Mouse (Mus musculus) liver, postnatal 0 days (tissue): ENCODE data around the gene Tacc2. TPM values are rescaled to one million over a fixed set of nuclear protein-coding genes. Genes with fewer than 3 reads are reported as not detected.
"Not testable (repeated sequence)": the region's sequence is repeated elsewhere in the genome, so short reads cannot be mapped to it uniquely, and the experiment has no call there.

Experiments used
- ATAC-seq: fragments of 200-750 bp; cut with Nextera tagmentation; 2 replicates; pipeline ENCODE4 v1.8.0; 2017; ENCODE audit warnings: mild to moderate bottlenecking, moderate library complexity
- DNase-seq: peaks from one replicate; pipeline ENCODE4 v3.0.0-alpha.2; 2016
- H3K27ac ChIP-seq: fragments of 300-500 bp; sonication (generic); 2 replicates; pipeline ENCODE4 v1.5.1; 2014; ENCODE audit warnings: antibody characterized with exemption, moderate library complexity, mild to moderate bottlenecking, low read depth
- H3K27me3 ChIP-seq: fragments of 300-500 bp; sonication (generic); 2 replicates; pipeline ENCODE4 v1.6.1; 2014; ENCODE audit warnings: low read length, control low read depth, mixed read lengths; ENCODE audit not compliant: insufficient read depth
- H3K36me3 ChIP-seq: fragments of 300-500 bp; sonication (generic); replicated peaks from 2 replicates; pipeline ENCODE4 v1.6.1; 2014; ENCODE audit warnings: mild to moderate bottlenecking, control low read depth, low read length, moderate library complexity, mixed read lengths; ENCODE audit not compliant: insufficient read depth
- H3K4me1 ChIP-seq: fragments of 300-500 bp; sonication (generic); 2 replicates; pipeline ENCODE4 v1.6.1; 2014; ENCODE audit warnings: antibody characterized with exemption, mild to moderate bottlenecking, control low read depth; ENCODE audit not compliant: insufficient read depth
- H3K4me2 ChIP-seq: fragments of 300-500 bp; sonication (generic); 2 replicates; pipeline ENCODE4 v1.6.1; 2014; ENCODE audit warnings: low read depth, mild to moderate bottlenecking, low read length, moderate library complexity, mixed read lengths
- H3K4me3 ChIP-seq: fragments of 300-500 bp; sonication (generic); 2 replicates; pipeline ENCODE4 v1.5.1; 2014; ENCODE audit warnings: low read depth, low read length
- H3K9ac ChIP-seq: fragments of 300-500 bp; sonication (generic); replicated peaks from 2 replicates; pipeline ENCODE4 v1.6.1; 2014; ENCODE audit warnings: mild to moderate bottlenecking, moderate library complexity
- H3K9me3 ChIP-seq: fragments of 300-500 bp; sonication (generic); 2 replicates; pipeline ENCODE4 v1.6.1; 2016; ENCODE audit warnings: mild to moderate bottlenecking, control low read depth, low read length, mixed read lengths
- CTCF ChIP-seq: sonication (generic); IDR thresholded peaks from 2 replicates; pipeline ENCODE4 v1.5.1; 2016; ENCODE audit warnings: antibody characterized with exemption, low read depth
- EP300 ChIP-seq: IDR thresholded peaks from 2 replicates; pipeline ENCODE4 v1.6.1; 2016; ENCODE audit warnings: antibody characterized with exemption, low read depth, mild to moderate bottlenecking
- WGBS: fragments of 180-500 bp; shearing (Covaris S2); extraction: QIAGEN DNeasy Blood & Tissue Kit; methylation state at CpG from one replicate; pipeline ENCODE4 v1.1.7; 2014; ENCODE audit not compliant: insufficient replicate concordance; 5-methylcytosine and 5-hydroxymethylcytosine counted together
- polyA plus RNA-seq: library from polyadenylated mRNA; unstranded; fragments of >200 nt; fragmentation: Nextera tagmentation; extraction: Ambion mirVana; gene quantifications from 2 replicates; pipeline ENCODE4 v1.2.1, GENCODE M21; 2015

The Tacc2 gene
- polyA plus RNA-seq = 3.5 and 3.8 TPM in 2 replicates

DNA sequence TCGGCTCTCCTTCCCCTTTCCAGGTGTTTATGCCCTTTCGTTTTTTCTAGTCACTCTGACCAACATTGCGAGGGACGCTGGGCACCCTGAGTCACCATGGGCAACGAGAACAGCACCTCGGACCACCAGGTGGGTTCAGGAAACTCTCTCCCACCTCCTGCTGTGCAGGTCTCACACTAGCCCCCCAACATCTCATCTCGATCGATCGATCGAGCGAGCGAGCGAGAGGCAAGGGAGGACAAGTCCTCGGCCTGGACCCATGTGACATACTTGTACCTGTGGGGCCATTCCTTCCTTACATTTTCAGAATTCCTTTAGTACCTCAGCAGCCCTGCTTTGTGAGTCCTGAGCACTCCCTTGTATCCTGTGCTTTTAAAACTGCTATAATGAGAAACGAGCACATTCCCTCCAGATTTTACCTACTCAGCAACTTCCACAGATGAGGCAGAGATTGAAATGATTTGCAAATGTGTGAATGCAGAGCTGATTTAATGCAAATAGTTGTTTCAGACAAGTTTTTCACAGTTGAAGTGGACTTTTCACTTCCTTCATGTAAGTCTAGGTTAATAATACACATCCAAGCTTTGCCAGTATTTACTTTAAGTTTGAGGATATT lies at the start of gene Tacc2:
Gene Tacc2, plus strand, starts transcription at position 51 of the 616 bp plus-strand sequence.
- DNase-seq = no peak
- no peaks in the 10 kb centered on the region for H3K9me3 ChIP-seq
- ATAC-seq = no peak
- H3K4me3 ChIP-seq = peak within 1 kb of the TSS; percentile 28
- H3K36me3 ChIP-seq = no peaks in the 10 kb centered on the region
- H3K9ac ChIP-seq = peak within 1 kb of the TSS; percentile 6; the same call in 1 of the 2 replicates
- H3K4me1 ChIP-seq = peaks cover 8% of the 10 kb centered on the region
- TF ChIP-seq CTCF = no peak
- no peak for TF ChIP-seq EP300
- H3K27ac ChIP-seq = no peak within 1 kb of the TSS
- no peaks in the 10 kb centered on the region for H3K27me3 ChIP-seq
- 31% methylated on average over 15 of the region's 15 CpGs for WGBS
- peak within 1 kb of the TSS; percentile 67 for H3K4me2 ChIP-seq

DNA sequence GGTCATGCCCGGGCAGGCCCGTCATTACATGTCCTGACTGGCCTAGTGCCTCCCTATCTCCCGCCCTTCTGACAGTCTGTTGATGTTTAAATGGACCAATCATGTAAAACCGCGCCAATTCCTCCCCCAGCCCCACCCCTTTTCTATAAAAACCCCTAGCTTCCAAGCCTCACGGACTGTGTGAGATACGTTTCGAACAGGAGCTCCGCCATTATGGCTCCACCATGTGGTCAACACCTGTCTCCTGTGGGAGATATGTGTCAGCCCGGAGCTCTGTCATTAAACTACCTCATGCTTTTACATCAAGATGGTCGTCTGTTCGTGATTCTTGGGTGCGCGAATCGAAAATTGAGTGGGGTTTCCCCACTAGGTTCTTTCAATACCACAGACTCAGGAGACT lies 46.1 kb upstream of the Tacc2 start:
- DNase-seq, H3K4me2 ChIP-seq, ATAC-seq, H3K9me3 ChIP-seq, H3K27me3 ChIP-seq, H3K9ac ChIP-seq, H3K4me1 ChIP-seq, H3K4me3 ChIP-seq, H3K27ac ChIP-seq: not testable (repeated sequence)
- peaks cover 25% of the 10 kb centered on the region for H3K36me3 ChIP-seq
- WGBS = 97% methylated on average over 12 of the region's 15 CpGs

DNA sequence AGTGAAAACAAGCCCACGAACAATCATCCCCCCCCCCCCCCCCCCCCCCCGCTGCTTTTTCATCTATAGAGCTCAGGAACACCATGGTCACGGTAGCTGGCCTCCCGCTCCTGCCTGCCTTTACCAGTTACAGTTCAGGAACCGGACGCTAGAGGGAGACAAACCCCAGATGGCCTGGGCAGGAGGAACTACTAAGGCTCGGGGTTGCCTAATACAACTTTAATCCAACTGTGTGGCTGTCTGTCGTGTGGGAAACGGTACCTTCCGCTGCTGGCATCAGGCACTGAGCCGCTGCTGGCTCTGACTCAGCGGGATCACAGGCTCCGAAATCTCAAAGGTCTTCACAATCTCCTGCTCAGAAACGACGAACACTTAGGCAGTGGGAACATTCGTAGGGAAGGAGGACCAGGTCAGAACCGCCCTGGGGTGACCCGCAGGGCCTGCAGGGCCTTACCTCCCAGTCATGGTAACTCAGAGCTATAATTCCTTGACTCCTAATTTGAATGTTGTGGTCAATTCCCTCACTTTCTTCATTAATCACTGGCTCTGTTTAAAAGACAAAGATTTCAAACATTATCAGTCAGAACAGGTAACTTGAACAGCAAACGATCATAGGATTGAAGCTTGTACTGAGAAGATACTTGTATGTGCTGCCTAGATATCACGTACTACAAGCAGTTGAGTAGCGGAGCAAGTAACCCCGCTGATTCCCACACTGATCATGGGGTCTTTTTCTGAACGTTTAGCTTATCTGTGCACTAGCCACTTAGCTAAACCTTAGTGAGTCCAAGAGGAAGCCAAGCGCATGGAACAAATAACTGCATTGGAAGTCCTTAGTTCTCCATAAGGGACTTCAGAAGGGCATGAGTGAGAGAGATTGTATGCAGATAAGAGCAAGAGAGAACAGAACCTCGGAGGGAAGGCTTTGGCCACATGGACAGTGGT lies 43.6 kb upstream of the Tacc2 start:
- no peak overlapping the region for H3K27ac ChIP-seq
- TF ChIP-seq EP300 = no peak
- TF ChIP-seq CTCF = peak; percentile 96
- no peaks in the 10 kb centered on the region for H3K9me3 ChIP-seq
- peak; percentile 90 for ATAC-seq
- H3K4me3 ChIP-seq = no peak overlapping the region
- H3K4me2 ChIP-seq = no peak overlapping the region
- DNase-seq = peak; percentile 92
- WGBS = 35% methylated on average over 24 of the region's 25 CpGs
- peaks cover 48% of the 10 kb centered on the region for H3K36me3 ChIP-seq
- H3K9ac ChIP-seq = no peak overlapping the region
- no peaks in the 10 kb centered on the region for H3K4me1 ChIP-seq
- no peaks in the 10 kb centered on the region for H3K27me3 ChIP-seq

DNA sequence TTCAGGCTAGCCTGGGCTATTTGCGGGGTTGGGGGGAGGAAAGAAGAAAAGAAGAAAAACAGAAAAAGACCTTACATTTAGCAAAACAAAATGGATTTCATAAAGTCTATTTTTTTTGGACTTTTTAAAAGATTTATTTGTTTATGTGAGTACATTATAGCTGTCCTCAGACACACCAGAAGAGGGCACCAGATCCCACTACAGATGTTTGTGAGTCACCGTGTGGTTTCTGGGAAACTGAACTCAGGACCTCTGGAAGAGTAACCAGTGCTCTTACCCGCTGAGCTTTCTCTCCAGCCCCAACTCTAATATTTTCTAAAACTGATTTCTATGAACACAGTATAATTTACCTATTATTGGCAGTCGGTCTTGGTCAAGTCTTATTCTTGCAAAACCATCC lies 42.1 kb upstream of the Tacc2 start:
- no peak for DNase-seq
- no peak for ATAC-seq
- H3K36me3 ChIP-seq = peaks cover 64% of the 10 kb centered on the region

DNA sequence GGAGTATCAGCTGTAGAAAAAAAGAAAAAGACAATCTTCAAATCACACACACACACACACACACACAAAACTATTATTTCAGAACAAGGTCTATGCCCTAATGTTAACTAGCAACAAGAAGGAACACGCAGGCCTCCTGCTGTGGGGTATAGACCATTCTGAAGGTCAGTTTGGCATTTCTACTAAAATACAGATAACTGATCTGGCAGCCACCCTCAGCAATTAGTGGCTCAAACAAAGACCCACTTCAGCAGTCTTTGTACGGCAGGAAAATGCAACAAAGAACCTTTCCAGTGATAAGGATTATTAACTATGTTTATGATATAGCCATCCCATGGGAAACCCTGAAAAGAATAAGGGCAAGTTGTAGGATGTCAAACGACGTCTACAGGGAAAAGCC lies 40.2 kb upstream of the Tacc2 start:
- Histone ChIP-seq H3K27me3 (no peaks in the 10 kb centered on the region), H3K27ac (no peak overlapping the region), H3K9ac (no peak overlapping the region), H3K4me1 (no peaks in the 10 kb centered on the region), H3K4me3 (no peak overlapping the region), H3K36me3 (peaks cover 68% of the 10 kb centered on the region), H3K9me3 (no peaks in the 10 kb centered on the region), H3K4me2 (no peak overlapping the region)
- DNase-seq (no peak), ATAC-seq (no peak)
- WGBS = 88% methylated on average over 4 of the region's 4 CpGs
- TF ChIP-seq CTCF = no peak
- TF ChIP-seq EP300 = no peak

More for the DNA sequence above, 42.1 kb upstream of the Tacc2 start:
- Histone ChIP-seq H3K27ac (no peak overlapping the region), H3K4me3 (no peak overlapping the region), H3K27me3 (no peaks in the 10 kb centered on the region), H3K9me3 (no peaks in the 10 kb centered on the region), H3K9ac (no peak overlapping the region), H3K4me2 (no peak overlapping the region), H3K4me1 (no peaks in the 10 kb centered on the region)
- 80% methylated on average over 4 of the region's 4 CpGs for WGBS
- TF ChIP-seq CTCF (peak; percentile 15; the same call in 1 of the 2 replicates), EP300 (no peak)

DNA sequence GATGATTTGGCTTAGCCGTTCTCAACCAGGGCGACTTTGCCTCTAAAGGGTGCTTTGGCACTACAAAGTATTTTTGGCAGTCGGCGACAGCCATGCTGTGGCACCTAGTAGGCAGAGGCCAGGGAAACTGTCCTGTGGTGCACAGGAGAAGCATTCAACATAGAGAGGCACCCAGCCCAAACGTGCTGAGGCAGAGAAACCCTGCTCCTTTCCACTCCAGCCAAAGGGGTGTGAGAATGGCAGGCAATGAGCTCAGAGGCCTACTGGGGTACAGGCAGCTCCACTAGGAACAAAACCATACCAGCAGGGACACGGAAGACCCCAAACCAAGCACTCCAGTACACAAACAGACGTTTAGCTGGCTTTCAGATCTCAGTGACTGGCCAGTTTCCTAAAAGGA lies 37.1 kb upstream of the Tacc2 start:
- no peaks in the 10 kb centered on the region for H3K4me1 ChIP-seq
- no peak overlapping the region for H3K4me2 ChIP-seq
- no peaks in the 10 kb centered on the region for H3K9me3 ChIP-seq
- H3K36me3 ChIP-seq = peaks cover 79% of the 10 kb centered on the region
- H3K27me3 ChIP-seq = no peaks in the 10 kb centered on the region
- no peak for TF ChIP-seq CTCF
- no peak for TF ChIP-seq EP300
- no peak overlapping the region for H3K9ac ChIP-seq
- H3K27ac ChIP-seq = no peak overlapping the region
- 89% methylated on average over 7 of the region's 7 CpGs for WGBS
- ATAC-seq (no peak), DNase-seq (no peak)
- no peak overlapping the region for H3K4me3 ChIP-seq
